Comparison of ENCODE assay signal across 8 mouse cellular contexts in genomic region chr7:101101156-101101691, GRCm38 (mm10). TPM values are rescaled to one million over a fixed set of nuclear protein-coding genes. Genes with fewer than 3 reads are reported as not detected.
DNase-seq lines count a peak whose midpoint lies in the region; ATAC-seq lines count a peak whose summit lies in the region.

No protein-coding gene starts in this region.

- intact Hi-C loops in gastrocnemius, postnatal 14 days (cut with DNase I; ENCODE audit: low total_unique reads), result no loop called here

- DNase-seq in adrenal gland, postnatal 25 days, result peak; percentile 25
- no peak for DNase-seq in adrenal gland, adult 8-10 months
- peak; percentile 88 for DNase-seq in cerebellum, adult 9-11 months
- DNase-seq in gastrocnemius, postnatal 14 days, result peak; percentile 59
- peak; percentile 77 to 86 for DNase-seq in layer of hippocampus, postnatal 10 days (ENCODE audit: low spot score in 2 of 2)
- DNase-seq in urinary bladder, postnatal 36 days (ENCODE audit: low spot score in 2 of 2), result no peak

- ATAC-seq in megakaryocyte progenitor cell, adult 5-6 weeks (replicated peaks; ENCODE audit: poor library complexity), result peak; percentile 39
- no peak for ATAC-seq in CD4-positive, CD25-positive, alpha-beta regulatory T cell, adult 4 months

RNA-seq across cellular contexts. Expression of gene Fchsd2, which starts 8.6 kb away (rescaled TPM):
- 24.1 and 31.9 TPM in 2 replicates for total RNA-seq in adrenal gland, postnatal 25 days (2021)
- 10 to 100 TPM; 20.9 to 53.3 (median 33.8) TPM for total RNA-seq in adrenal gland, adult 8-10 months (2022)
- total RNA-seq in gastrocnemius, postnatal 14 days (2021), result 1 to 10 TPM; 8.8 to 9.3 TPM
- 10 to 100 TPM; 70.3 to 74.4 TPM for total RNA-seq in layer of hippocampus, postnatal 10 days (2021)
- 48.3 and 62.8 TPM in 2 replicates for total RNA-seq in megakaryocyte progenitor cell, adult 5-6 weeks (2015)
- 27.1 and 50.4 TPM in 2 replicates for total RNA-seq in megakaryocyte progenitor cell, adult 5-6 weeks (2017)
- polyA plus RNA-seq in CD4-positive, CD25-positive, alpha-beta regulatory T cell, adult 4 months (2017; shearing (Covaris generic)), result 10 to 100 TPM; 38.9 to 44.1 TPM

Comparison
In these comparisons a context has a peak if more than half of its experiments do, and no peak if none do; other contexts are left out.
1. DNase-seq: peak in adrenal gland, postnatal 25 days (single experiment), cerebellum, adult 9-11 months (single experiment), gastrocnemius, postnatal 14 days (single experiment) and layer of hippocampus, postnatal 10 days (2 of 2); none in adrenal gland, adult 8-10 months (single experiment) and urinary bladder, postnatal 36 days (0 of 2).